Mouse (Mus musculus) cerebellum, postnatal 4 days (tissue): Measurements from ENCODE around the gene Lbhd2.

Source experiments
- DNase-seq, 2 experiments: peaks; one replicate each; pipeline ENCODE4 v3.0.0; 2022; ENCODE audit warnings: low spot score in 2 of 2, mixed read lengths in 1 of 2

Lbhd2 gene

DNA sequence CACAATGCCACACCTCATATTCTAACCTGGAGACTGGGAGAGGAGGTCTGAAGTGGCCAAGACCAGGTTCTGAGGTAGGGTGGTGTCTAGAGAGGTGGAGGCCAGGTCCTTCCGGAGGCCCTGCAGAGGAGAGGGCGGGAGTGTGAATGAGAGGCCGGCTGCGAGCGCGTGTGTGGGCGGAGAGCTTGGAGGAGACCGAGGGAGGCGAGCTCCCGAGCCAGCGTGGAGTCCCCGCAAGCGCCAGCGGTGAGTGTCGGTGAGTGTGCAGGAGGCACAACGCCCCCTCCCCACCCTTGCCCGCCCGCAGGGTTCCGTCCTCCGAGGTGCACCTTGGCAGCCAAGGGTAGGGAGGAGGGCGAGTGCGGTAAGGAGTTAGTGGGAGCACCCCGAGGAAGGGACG is at the start of gene Lbhd2:
TSS of gene Lbhd2 (plus strand) at position 188 of the 400 bp plus-strand sequence.
- no peak for DNase-seq

- peak in 1 of 2 experiments; percentile 49 for DNase-seq
Measured at GRCm38 (mm10) chr12:111360671-111361070, 45.9 kb upstream of the Lbhd2 start.

GRCm38 (mm10) chr12:111361319-111362098 is 45.1 kb upstream of the Lbhd2 start:
- no peak for DNase-seq

- DNase-seq = no peak
Measured at GRCm38 (mm10) chr12:111364234-111364633, 42.4 kb upstream of the Lbhd2 start.

GRCm38 (mm10) chr12:111367065-111367464 is 39.5 kb upstream of the Lbhd2 start:
- no peak for DNase-seq

DNA sequence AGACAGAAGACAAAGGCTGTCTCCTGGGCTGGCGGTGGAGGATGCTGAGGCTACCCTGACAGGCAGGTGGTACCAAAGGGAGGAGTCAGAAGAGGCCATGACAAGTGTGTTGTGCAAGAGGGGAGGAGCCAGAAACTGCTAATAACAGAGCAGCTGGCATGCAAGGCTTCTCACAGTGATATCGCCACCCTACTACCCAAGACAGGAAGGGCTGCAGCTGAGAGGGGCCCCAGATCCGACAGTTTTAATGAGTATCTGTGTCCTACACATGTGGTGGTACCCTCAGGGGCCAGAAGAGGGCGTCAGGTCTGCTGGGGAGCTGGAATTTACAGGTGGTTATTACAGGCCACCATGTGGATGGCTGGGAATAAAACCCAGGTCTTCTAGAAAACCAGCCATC is 36.4 kb upstream of the Lbhd2 start:
- DNase-seq = no peak

DNA sequence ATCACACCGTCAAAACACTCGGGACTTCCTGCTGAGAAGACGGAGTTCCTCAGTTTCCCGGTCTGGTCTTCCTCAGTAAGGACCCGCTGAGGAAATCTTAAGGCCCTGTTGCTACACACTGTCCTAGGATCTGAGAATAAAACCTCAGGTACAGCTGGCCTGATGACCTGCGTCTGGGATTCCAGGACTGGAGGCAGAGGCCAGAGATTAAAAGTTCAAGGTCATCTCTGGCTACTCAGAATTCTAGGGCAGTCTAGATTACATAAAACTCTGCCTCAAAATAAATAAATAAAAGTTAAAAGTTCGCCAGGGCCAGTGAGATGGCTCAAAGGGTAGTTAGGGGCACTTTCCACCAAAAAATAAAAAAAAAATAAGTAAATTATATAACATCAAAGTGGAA is 34.7 kb upstream of the Lbhd2 start:
- no peak for DNase-seq

- no peak for DNase-seq
Measured at GRCm38 (mm10) chr12:111373411-111373810, 33.2 kb upstream of the Lbhd2 start.

DNA sequence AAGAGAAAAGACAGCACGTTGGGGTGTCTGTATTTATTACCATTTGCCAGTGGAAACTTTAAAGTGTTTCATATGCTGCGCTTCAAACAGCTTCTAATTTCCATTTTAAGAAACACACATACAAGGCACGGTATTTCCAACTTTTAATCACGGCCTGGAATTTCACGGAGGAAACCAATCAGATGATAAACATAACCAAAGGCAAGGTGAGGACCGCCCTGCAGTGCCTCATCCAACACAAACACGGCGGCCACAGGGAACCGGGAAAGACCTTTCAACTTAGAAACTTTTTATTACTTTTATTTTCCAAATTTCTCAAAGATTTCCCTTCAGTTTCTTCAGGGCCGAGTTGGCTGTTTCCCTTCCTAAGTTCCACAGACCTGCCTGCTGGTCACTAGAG is 31.9 kb upstream of the Lbhd2 start:
- no peak for DNase-seq

DNA sequence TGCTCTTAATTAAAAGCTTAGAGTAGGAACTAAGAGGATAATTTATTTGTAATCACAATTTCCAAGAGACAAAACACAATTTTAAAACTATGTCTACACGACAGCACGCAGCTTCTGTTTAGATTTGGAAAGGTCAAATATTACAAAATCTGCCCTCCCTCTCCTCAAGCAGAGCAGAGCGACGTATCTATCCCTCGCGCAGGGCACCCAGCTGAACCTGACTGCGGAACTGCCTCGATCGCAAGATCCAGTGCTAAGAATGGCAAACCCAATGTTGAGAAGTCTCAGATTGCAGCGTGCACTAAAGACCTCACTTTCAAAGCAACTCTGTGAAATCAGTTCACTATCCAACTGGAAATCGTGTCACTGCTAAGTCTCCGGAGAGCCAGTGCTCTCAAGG is 31.1 kb upstream of the Lbhd2 start:
- DNase-seq = no peak

DNA sequence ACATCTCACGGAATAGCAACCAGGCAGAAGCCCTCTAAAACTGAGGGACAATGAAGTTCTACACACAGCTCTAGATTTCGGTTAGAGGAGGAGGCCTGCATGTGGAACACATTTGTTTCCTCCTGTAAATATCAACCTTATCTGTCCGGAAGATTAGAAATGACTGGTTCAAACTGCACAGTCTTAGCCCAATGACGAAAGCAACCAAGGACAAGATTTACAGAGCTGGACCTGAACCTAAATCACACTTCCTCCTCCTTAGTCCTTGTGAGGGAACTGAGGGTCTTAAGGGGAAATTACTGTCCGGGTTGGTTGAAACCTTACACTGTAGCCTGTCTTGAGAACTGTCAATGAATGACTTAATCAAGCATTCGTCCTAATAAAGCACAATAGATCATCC is 30.6 kb upstream of the Lbhd2 start:
- no peak for DNase-seq

GRCm38 (mm10) chr12:111376826-111377331 is 29.7 kb upstream of the Lbhd2 start:
- no peak for DNase-seq

DNA sequence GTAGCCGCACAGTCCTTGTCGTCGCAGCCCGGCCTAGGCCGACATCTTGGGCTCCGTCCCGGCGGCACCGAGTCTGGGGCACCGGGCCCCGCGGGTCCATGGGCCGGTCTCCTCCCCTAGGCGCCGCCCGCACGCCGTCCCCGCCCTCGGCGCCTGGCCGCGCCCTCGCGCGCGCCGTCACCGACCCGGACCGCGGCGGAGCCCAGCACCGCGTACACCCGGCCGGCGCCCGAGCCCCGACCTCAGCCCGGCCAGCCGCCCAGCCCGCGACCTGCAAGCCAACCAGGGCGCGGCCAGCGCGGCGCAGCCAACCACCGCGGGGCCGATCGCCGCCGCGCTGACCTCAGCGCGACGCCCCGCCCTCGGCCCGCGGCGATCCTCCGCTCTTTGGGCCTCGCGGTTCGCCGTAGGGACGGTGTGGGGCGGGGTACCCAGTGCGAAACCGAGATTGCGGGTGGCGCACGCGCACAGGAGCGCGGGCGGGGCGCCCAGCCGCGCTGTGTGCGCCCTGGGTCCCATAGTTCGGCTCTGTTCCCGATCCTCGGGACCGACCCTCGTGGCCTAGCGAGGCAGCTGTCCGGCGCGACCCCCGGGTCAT is 29.1 kb upstream of the Lbhd2 start, which contains the start of gene Cdc42bpb:
TSS of gene Cdc42bpb (minus strand) at position 343 of the 598 bp plus-strand sequence.
- DNase-seq = peak; percentile 89 to 95

DNA sequence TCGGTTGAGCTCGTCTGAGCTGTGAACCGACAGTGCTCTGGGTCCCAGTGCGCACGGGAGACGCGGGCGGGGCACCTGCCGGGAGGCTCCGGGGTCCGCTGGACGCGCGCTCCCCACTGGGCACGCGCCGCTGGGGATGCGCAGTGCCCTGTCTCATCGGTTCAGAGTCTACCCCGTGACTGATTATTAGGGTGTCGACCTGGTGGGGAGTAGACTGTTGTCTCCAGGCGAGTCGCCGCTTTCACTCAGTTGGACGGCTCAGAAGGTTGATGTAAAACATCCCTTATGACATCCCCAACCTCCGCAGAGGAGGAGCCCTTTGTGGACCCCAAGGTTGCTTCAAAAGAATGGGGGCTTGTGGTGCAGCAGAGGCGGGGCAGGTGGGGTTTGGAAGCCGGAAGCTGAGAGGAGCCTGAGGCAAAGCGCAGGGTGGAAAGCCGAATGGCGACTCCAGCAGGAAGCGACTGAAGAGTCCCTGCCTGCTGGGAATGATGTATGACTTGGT is 28.6 kb upstream of the Lbhd2 start:
- DNase-seq = no peak

DNA sequence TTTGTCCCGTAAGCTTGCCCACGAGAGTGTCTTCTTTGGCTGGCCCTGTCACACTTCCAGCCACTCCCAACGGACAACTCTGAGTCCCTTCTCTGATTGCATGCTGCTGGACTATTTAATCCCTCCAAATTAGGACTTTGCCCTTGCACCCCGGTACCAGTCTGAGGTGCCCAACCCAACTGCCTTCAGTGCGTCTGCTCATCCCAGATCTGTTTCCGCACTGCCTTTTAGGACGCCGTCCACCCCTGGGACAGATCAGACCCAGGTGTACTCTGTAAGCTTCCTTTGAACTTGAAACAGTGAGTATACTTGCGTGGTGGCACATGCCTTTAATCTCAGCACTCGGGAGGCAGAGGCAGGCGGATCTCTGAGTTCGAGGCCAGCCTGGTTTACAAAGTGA is 27.8 kb upstream of the Lbhd2 start:
- no peak for DNase-seq

DNA sequence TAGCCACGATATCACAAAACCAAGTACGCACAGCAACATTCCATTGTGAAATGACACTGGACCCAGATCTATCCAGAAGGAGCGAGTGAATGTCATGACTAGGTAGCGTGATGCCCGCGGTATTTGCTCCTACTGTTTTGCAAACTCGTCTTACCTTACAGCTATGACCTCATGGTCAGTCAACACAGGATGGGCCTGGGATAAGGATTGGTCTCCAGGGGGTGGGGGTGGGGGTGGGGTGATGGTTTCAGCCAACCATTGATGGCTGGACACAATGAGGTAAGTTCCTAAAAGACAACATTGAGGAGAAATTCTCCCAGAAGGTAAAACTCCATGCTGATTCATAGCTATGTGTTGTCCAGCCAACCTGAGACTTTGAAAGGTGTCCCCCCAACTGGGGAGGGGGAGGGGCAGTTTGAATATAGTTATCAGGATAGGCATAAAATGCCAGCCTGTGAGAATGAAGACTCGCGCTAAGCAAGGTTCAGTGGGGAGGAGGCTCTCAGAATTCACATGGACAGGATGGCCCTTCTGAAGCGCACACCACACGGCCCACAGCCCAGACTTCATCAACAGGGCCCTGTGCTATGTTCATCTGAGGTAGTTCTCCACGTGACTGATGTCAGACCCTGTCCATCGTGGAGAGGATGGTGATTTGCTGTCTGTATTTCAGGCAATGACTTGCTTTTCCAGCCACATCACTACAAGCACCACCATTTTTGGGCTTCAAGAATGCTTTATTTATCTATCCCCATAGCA is 20.5 kb upstream of the Lbhd2 start:
- DNase-seq = no peak

- DNase-seq = no peak
Measured at GRCm38 (mm10) chr12:111386642-111387120, 19.9 kb upstream of the Lbhd2 start.

GRCm38 (mm10) chr12:111387146-111387545 is 19.5 kb upstream of the Lbhd2 start:
- DNase-seq = no peak

DNA sequence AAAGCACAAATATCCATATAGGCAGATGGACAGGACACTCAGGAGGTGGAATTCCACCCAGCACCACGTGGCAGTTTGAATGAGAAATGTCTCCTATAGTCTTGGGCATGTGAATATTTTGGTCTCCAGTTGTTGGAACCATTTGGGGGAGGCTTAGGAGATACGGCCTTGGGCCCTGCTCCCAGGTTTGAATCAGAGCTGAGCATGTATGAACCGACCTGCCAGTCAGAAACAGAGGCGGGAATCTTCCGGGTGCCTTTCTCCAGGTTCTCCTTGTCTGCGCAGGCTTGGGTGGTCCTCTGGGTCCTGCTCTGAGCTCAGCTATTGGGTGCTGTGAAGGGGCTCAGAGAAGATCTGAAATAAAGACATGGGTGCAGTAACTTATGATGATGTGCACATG is 12.6 kb upstream of the Lbhd2 start:
- DNase-seq = no peak

- no peak for DNase-seq
Measured at GRCm38 (mm10) chr12:111396997-111397396, 9.6 kb upstream of the Lbhd2 start.

GRCm38 (mm10) chr12:111401454-111402184 is 5.0 kb upstream of the Lbhd2 start:
- peak; percentile 74 to 80 for DNase-seq
